Mouse (Mus musculus): ENCODE data around the gene Eloa. TPM values are rescaled to one million over a fixed set of nuclear protein-coding genes. Genes with fewer than 3 reads are reported as not detected.
"Not testable (repeated sequence)": the region's sequence is repeated elsewhere in the genome, so short reads cannot be mapped to it uniquely, and the experiment has no call there.

The Eloa gene
- polyA plus RNA-seq (2015; fragmentation: Nextera tagmentation; extraction: Ambion mirVana) = 47.0 and 47.7 TPM in 2 replicates

DNA sequence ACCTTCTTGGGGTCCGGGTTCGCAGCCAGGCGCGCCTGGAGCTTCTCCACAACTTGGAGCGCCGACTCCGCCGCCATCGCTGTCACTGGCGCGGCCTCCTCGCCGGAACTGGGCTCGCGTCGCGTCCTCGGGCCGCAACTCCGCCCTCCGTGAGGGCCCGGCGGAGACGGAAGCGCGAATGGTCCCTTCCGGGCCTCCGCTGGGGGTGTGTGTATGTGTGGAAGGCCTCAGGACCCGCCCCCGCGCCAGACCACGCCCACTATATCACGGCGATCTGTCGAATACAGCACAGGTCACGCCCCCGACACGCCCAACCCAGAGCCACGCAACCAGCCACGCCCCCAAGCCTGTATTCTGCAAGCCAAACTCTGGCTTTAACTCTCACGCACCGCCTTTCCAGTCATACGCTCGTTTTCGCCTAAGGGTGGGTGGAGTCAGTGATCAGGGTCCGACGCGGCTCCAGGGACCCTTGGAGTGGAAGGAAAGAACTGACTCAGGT lies at the start of gene Eloa:
Gene Eloa (minus strand): TSS at position 215 of the 499 bp plus-strand sequence.
- Histone ChIP-seq H3K9ac (peak within 1 kb of the TSS; percentile 98), H3K27ac (peak within 1 kb of the TSS; percentile 93), H3K4me1 (peaks cover 18% of the 10 kb centered on the region), H3K4me3 (peak within 1 kb of the TSS; percentile 100), H3K36me3 (no peaks in the 10 kb centered on the region; the same call in 1 of the 2 replicates), H3K9me3 (no peaks in the 10 kb centered on the region), H3K4me2 (peak within 1 kb of the TSS; percentile 81), H3K27me3 (no peaks in the 10 kb centered on the region)
- peak; percentile 99 for ATAC-seq (ENCODE audit: insufficient number of reproducible peaks, low FRiP score, low TSS enrichment, low read depth)
- under 1% methylated on average over 47 of the region's 48 CpGs for WGBS

- WGBS = 5% methylated on average over 15 of the region's 15 CpGs
Measured at GRCm38 (mm10) chr4:136071178-136071714, 49.7 kb upstream of the Eloa start.

DNA sequence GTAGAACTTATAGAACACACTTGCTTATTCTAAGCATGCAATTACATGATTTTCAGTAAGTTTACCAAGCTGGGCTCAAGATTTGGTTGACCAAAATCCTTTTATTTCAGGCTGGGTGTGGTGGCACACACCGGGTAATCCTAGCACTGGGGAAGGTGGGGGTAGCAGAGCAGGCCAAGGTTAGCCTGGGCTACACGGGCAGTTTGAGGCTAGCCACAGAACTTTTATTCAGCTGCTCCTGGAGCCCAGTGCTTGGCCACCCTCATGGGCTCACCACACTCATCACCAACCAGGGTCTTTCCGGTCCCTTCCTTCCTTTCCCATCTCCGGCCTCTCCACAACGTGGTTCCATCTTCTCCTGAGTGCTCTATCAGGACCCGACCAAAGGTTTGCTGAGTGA lies 49.0 kb upstream of the Eloa start:
- H3K4me1 ChIP-seq = peaks cover 21% of the 10 kb centered on the region
- H3K27me3 ChIP-seq = no peaks in the 10 kb centered on the region
- H3K27ac ChIP-seq = peak overlapping the region; percentile 67; the same call in 1 of the 2 replicates
- H3K36me3 ChIP-seq = no peaks in the 10 kb centered on the region
- H3K9ac ChIP-seq = no peak overlapping the region
- no peak for ATAC-seq (ENCODE audit: insufficient number of reproducible peaks, low FRiP score, low TSS enrichment, low read depth)
- no peak overlapping the region for H3K4me2 ChIP-seq
- H3K4me3 ChIP-seq = no peak overlapping the region
- 63% methylated on average over 6 of the region's 6 CpGs for WGBS
- no peaks in the 10 kb centered on the region for H3K9me3 ChIP-seq

More at GRCm38 (mm10) chr4:136071178-136071714, 49.7 kb upstream of the Eloa start:
- Histone ChIP-seq H3K27me3 (no peaks in the 10 kb centered on the region), H3K4me1 (peaks cover 21% of the 10 kb centered on the region), H3K36me3 (no peaks in the 10 kb centered on the region), H3K9me3 (no peaks in the 10 kb centered on the region), H3K4me2 (peak overlapping the region; percentile 39), H3K9ac (no peak overlapping the region), H3K27ac (no peak overlapping the region; the same call in 1 of the 2 replicates), H3K4me3 (peak overlapping the region; percentile 9; the same call in 1 of the 2 replicates)
- ATAC-seq (ENCODE audit: insufficient number of reproducible peaks, low FRiP score, low TSS enrichment, low read depth) = no peak; the same call in 1 of the 2 replicates

- peak; percentile 71 for ATAC-seq (ENCODE audit: insufficient number of reproducible peaks, low FRiP score, low TSS enrichment, low read depth)
- Histone ChIP-seq H3K9ac (no peak overlapping the region), H3K9me3 (no peaks in the 10 kb centered on the region), H3K4me1 (peaks cover 21% of the 10 kb centered on the region), H3K27ac (peak overlapping the region; percentile 67; the same call in 1 of the 2 replicates), H3K27me3 (no peaks in the 10 kb centered on the region), H3K36me3 (no peaks in the 10 kb centered on the region), H3K4me2 (no peak overlapping the region), H3K4me3 (no peak overlapping the region)
- 2% methylated on average over 18 of the region's 18 CpGs for WGBS
Measured at GRCm38 (mm10) chr4:136069954-136070353, 48.4 kb upstream of the Eloa start.

GRCm38 (mm10) chr4:136069313-136069712 lies 47.8 kb upstream of the Eloa start:
- no peaks in the 10 kb centered on the region for H3K27me3 ChIP-seq
- H3K4me2 ChIP-seq = no peak overlapping the region
- ATAC-seq (ENCODE audit: insufficient number of reproducible peaks, low FRiP score, low TSS enrichment, low read depth) = no peak
- H3K27ac ChIP-seq = no peak overlapping the region
- WGBS = 72% methylated on average over 4 of the region's 4 CpGs
- H3K36me3 ChIP-seq = no peaks in the 10 kb centered on the region
- H3K9me3 ChIP-seq = no peaks in the 10 kb centered on the region
- H3K4me1 ChIP-seq = peaks cover 21% of the 10 kb centered on the region
- H3K4me3 ChIP-seq = no peak overlapping the region
- H3K9ac ChIP-seq = no peak overlapping the region

- H3K4me2 ChIP-seq = no peak overlapping the region
- ATAC-seq (ENCODE audit: insufficient number of reproducible peaks, low FRiP score, low TSS enrichment, low read depth) = no peak
- WGBS = 93% methylated on average over 4 of the region's 4 CpGs
- H3K27me3 ChIP-seq = no peaks in the 10 kb centered on the region
- no peak overlapping the region for H3K9ac ChIP-seq
- no peaks in the 10 kb centered on the region for H3K4me1 ChIP-seq
- H3K4me3 ChIP-seq = no peak overlapping the region
- no peak overlapping the region for H3K27ac ChIP-seq
- no peaks in the 10 kb centered on the region for H3K9me3 ChIP-seq
- no peaks in the 10 kb centered on the region for H3K36me3 ChIP-seq
Measured at GRCm38 (mm10) chr4:136063143-136063542, 41.6 kb upstream of the Eloa start.

GRCm38 (mm10) chr4:136059800-136060488 lies 38.4 kb upstream of the Eloa start:
- H3K36me3 ChIP-seq; H3K9me3 ChIP-seq; H3K9ac ChIP-seq; H3K4me1 ChIP-seq; ATAC-seq (ENCODE audit: insufficient number of reproducible peaks, low FRiP score, low TSS enrichment, low read depth); H3K27ac ChIP-seq; H3K4me3 ChIP-seq; H3K27me3 ChIP-seq; H3K4me2 ChIP-seq: not testable (repeated sequence)
- WGBS = 58% methylated on average over 9 of the region's 9 CpGs

DNA sequence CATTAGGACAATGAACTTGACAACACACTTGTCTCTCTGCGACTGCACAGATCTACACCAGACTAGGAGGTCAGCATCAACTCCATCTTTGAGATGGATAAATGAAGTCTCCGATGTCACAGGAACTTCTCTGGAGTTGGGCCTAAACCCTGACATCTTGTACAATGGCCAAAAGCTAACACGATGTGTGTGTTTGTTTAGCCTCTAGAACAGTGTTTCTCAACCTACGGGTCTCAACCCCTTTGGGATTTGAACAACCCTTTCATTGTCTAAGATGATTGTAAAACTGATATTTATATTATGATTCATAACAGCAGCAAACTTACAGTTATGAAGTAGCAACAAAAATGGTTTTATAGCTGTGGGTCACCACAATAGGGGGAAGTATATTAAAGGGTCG lies 36.4 kb upstream of the Eloa start:
- Histone ChIP-seq H3K36me3 (no peaks in the 10 kb centered on the region), H3K4me1 (no peaks in the 10 kb centered on the region; the same call in 1 of the 2 replicates), H3K4me3 (no peak overlapping the region), H3K9ac (no peak overlapping the region), H3K27me3 (no peaks in the 10 kb centered on the region), H3K27ac (no peak overlapping the region), H3K4me2 (no peak overlapping the region), H3K9me3 (no peaks in the 10 kb centered on the region)
- 87% methylated on average over 5 of the region's 5 CpGs for WGBS
- ATAC-seq (ENCODE audit: insufficient number of reproducible peaks, low FRiP score, low TSS enrichment, low read depth) = no peak

- peaks cover 11% of the 10 kb centered on the region for H3K4me1 ChIP-seq
- H3K9me3 ChIP-seq = no peaks in the 10 kb centered on the region
- no peak overlapping the region for H3K4me2 ChIP-seq
- no peak for ATAC-seq (ENCODE audit: insufficient number of reproducible peaks, low FRiP score, low TSS enrichment, low read depth)
- H3K36me3 ChIP-seq = peaks cover 9% of the 10 kb centered on the region
- H3K4me3 ChIP-seq = no peak overlapping the region
- no peak overlapping the region for H3K9ac ChIP-seq
- H3K27ac ChIP-seq = no peak overlapping the region; the same call in 1 of the 2 replicates
- 19% methylated on average over 1 of the region's 1 CpGs for WGBS
- no peaks in the 10 kb centered on the region for H3K27me3 ChIP-seq
Measured at GRCm38 (mm10) chr4:136056030-136056429, 34.5 kb upstream of the Eloa start.

- H3K4me3 ChIP-seq = no peak overlapping the region
- no peak for ATAC-seq (ENCODE audit: insufficient number of reproducible peaks, low FRiP score, low TSS enrichment, low read depth)
- WGBS = 74% methylated on average over 5 of the region's 5 CpGs
- peaks cover 28% of the 10 kb centered on the region for H3K4me1 ChIP-seq
- no peaks in the 10 kb centered on the region for H3K9me3 ChIP-seq
- H3K9ac ChIP-seq = no peak overlapping the region
- H3K27ac ChIP-seq = no peak overlapping the region
- no peak overlapping the region for H3K4me2 ChIP-seq
- H3K36me3 ChIP-seq = peaks cover 31% of the 10 kb centered on the region
- no peaks in the 10 kb centered on the region for H3K27me3 ChIP-seq
Measured at GRCm38 (mm10) chr4:136053843-136054242, 32.3 kb upstream of the Eloa start.

GRCm38 (mm10) chr4:136053247-136053596 lies 31.7 kb upstream of the Eloa start, which contains the start of gene Rpl11:
Rpl11 (minus strand) TSS chr4:136053428.
- ATAC-seq (ENCODE audit: insufficient number of reproducible peaks, low FRiP score, low TSS enrichment, low read depth) = peak; percentile 93
- under 1% methylated on average over 21 of the region's 21 CpGs for WGBS

More at GRCm38 (mm10) chr4:136053247-136053596, 31.7 kb upstream of the Eloa start, which contains the start of gene Rpl11:
- Histone ChIP-seq H3K4me1 (peaks cover 34% of the 10 kb centered on the region), H3K27me3 (no peaks in the 10 kb centered on the region), H3K36me3 (peaks cover 37% of the 10 kb centered on the region), H3K9me3 (no peaks in the 10 kb centered on the region), H3K27ac (peak within 1 kb of the TSS; percentile 89), H3K9ac (peak within 1 kb of the TSS; percentile 92), H3K4me3 (peak within 1 kb of the TSS; percentile 69), H3K4me2 (peak within 1 kb of the TSS; percentile 73)

Data from limb, embryonic 15.5 days (tissue).